Mouse (Mus musculus) thymus, postnatal 25 days (tissue): ENCODE data around the gene Lmntd2.

ENCODE experiments used
- DNase-seq: peaks from one replicate; pipeline ENCODE4 v3.0.0; 2022

Gene Lmntd2

GRCm38 (mm10) chr7:141188733-141189132 is 25.1 kb downstream of the Lmntd2 start:
- DNase-seq, result no peak

DNA sequence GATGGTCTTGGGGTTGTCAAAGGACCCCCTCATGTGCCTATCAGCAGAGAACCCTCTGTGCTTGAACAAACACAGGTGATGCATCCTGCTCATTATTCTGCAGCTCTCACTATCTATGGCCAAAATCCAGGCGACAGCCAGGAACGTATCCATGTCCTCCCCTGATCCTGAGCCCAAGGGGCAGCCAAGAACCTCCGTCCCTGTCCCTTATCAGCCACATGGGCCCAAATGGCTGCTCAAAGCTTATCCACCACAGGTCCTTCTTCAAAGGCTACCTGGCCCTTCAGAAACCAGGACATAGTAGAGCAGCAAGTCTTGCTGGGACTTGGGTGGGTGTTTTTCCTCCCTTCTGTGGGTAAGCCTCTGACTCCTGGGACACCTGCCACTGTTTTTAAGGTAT is 25.7 kb downstream of the Lmntd2 start:
- DNase-seq, result no peak

- DNase-seq, result peak; percentile 85
Observed at GRCm38 (mm10) chr7:141176173-141176572, 37.7 kb downstream of the Lmntd2 start.

GRCm38 (mm10) chr7:141175068-141175467 is 38.8 kb downstream of the Lmntd2 start:
- DNase-seq, result no peak

GRCm38 (mm10) chr7:141173323-141173850 is 40.5 kb downstream of the Lmntd2 start:
- no peak for DNase-seq

GRCm38 (mm10) chr7:141172116-141173006 is 41.5 kb downstream of the Lmntd2 start, which contains the start of gene Rnh1:
Gene Rnh1, minus strand, starts transcription at chr7:141172857.
- peak; percentile 92 for DNase-seq

DNA sequence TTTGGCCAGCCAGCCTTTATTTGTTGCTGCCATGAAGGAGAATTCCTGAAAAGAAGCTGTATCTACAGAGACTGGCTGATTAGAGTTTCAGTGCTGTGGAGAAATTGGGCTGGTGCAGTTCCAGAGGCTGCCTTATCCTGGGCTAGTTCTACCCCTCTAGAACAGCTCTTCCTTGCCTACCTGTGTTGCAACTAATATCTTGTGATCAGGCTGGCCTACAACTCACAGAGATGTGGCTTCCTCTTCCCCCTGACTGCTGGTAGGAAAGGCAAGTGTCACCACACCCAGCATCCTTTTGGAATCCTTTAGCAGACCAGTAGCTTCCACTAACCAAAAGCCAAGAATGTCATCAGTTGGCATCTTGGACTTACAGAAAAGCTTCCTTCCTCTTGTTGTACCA is 44.0 kb downstream of the Lmntd2 start:
- no peak for DNase-seq

DNA sequence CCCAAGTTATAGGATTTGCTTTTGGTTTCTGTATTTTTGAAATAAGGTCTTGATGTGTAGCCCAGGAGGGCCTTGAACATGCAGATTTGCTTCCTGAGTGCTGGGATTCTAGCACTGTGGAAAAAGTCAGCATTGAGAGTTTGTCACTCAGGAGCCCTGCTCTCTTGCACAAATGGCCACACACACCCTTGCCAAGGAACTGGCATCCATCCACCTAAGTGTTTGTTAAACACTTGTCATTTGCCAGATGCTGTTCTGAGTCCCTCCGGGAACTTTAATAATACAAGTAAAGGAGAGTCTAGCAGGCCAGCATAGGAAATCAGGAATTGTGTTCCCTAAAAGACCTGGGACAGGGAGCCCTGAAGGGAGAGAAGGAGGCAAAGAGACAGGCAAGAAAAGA is 44.6 kb downstream of the Lmntd2 start:
- no peak for DNase-seq

DNA sequence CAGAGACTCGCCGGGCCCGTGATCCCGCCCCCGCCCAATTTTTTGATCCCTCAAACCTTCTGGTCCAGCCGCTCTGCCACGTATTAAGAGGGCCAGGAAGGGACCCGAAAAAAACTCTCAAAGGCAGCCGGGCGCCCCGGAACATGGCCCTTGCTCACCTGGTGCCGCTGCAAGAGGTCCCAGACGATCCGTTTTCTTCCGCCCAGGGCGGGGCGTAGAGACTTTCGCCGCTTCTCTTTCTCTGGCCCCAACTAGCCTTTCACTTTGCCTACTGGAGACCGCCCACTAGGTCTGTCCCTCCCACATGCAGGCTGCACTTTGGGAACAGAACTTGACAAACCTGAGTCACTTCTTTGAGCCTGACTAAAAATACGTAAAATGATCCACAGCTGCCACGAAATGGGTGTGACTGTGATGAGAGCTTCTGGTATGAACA is 45.3 kb downstream of the Lmntd2 start:
- peak; percentile 54 for DNase-seq

DNA sequence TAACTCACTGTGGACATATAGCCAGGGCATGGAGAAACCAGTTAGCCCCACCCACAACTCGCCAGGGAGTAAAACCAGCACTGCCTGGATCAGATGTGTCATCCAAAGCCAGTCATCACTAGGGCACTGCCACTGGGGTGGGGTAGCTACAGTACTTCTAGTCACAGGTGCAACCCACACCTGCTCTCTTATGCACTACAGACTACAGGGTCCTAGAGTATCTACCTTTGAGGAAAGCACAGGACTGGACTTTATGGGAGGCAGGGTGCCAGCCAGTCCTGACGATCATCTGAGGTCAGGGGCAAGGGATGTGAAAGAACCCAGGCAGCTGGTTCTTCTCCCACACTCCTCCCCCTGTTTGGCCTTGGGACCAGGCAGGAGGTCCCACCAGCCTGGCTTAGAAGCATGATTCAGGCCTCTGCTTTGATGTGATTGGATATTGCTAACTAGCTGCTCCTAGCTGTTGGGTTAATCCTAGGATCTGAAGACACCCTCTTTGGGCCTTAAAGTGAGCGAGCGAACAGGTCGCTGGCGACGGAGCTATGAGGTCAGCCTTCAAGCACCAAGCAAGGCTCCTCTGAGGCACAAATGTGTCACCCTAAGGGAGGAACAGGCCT is 45.9 kb downstream of the Lmntd2 start:
- no peak for DNase-seq

DNA sequence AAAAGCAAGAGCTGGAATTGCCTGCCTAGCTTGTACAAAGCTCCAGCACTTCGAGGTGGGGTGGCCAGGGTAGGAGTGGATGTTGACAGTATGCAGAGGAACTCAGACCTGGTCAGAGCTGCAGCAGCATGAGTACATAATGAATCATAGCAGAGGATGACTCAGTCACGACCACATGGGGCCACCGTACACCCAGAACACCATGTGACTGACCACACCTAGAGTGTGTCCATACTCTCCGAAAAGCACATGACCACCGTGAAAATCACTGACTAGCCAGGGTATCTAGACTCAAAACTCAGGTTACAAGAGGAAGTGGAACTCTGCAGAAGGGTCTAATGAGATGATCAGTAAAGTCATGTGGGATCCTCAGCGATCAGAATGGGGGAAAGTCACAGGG is 49.0 kb downstream of the Lmntd2 start:
- no peak for DNase-seq

GRCm38 (mm10) chr7:141164397-141164796 is 49.5 kb downstream of the Lmntd2 start:
- DNase-seq, result no peak
